In the genomic region with DNA sequence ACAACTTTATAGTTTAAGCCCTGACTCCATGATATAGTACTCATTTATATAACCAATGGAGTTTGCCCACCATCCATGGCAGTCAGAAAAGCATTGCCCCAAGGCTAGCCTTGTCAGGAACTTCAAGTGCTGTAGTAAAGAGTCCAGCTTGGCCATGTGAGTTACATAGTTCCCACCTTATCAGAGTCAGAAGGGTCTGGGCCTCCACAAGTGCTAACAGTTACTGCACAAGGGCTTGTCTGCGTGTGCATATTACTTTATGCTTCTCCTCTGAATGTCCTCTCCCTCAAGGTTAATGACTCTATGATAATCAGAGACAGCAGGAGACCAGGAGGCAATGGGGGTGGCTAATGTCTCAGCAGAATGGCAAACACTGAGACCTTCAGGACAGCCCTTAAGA, we compare ENCODE assay signal across 27 mouse cellular contexts.
DNase-seq lines count a peak whose midpoint lies in the region; ATAC-seq and TF ChIP-seq lines count a peak whose summit lies in the region.
"Had no signal": no experiment of that assay in that cellular context is flagged by ENCODE, and none has a peak within 500 bp of the region (broad histone marks: within the 10 kb centered on the region; RNA-seq: fewer than 3 reads in every experiment).

No protein-coding gene starts in this region.

- intact Hi-C loops in heart, postnatal 10 days (cut with DNase I): no loop called here

- WGBS in heart, embryonic 11.5 days (ENCODE audit: insufficient replicate concordance): 61% methylated on average over 1 of the region's 1 CpGs
- WGBS in heart, embryonic 14.5 days: 29% methylated on average over 1 of the region's 1 CpGs
- WGBS in heart, postnatal 0 days: 36% methylated on average over 1 of the region's 1 CpGs
- 42% methylated on average over 1 of the region's 1 CpGs for WGBS in heart, embryonic 10.5 days

- peak; percentile 63; the same call in 1 of the 2 replicates for ATAC-seq in heart, embryonic 11.5 days (replicated peaks; ENCODE audit: insufficient number of reproducible peaks, low FRiP score, low TSS enrichment)
- ATAC-seq in heart, embryonic 14.5 days (ENCODE audit: insufficient number of reproducible peaks, insufficient read depth, low FRiP score, low read depth): peak; percentile 56; the same call in 1 of the 2 replicates
- ATAC-seq in heart, postnatal 0 days (ENCODE audit: insufficient read depth, low read depth): peak; percentile 70
- ATAC-seq: activated CD4-positive, CD25-positive, alpha-beta regulatory T cell, adult 4 months; forebrain, embryonic 15.5 days; hindbrain, embryonic 16.5 days had no signal

- no peak overlapping the region for H3K27ac ChIP-seq in heart, embryonic 11.5 days (ENCODE audit: low read depth, low read length)
- H3K27ac ChIP-seq in heart, embryonic 14.5 days (replicated peaks in 1 of 2; ENCODE audit: control insufficient read depth in 1 of 2, insufficient read depth in 1 of 2, low read depth in 2 of 2, low read length in 2 of 2): peak overlapping the region in 1 of 2 experiments; percentile 53; a peak in 2 of 4 replicates
- H3K27ac ChIP-seq in heart, postnatal 0 days (ENCODE audit: low read depth): no peak overlapping the region
- no peak overlapping the region for H3K27ac ChIP-seq in heart, embryonic 10.5 days
- H3K27ac ChIP-seq: embryonic facial prominence, embryonic 10.5 days; embryonic facial prominence, embryonic 13.5 days; forebrain, embryonic 12.5 days; forebrain, embryonic 15.5 days; hindbrain, embryonic 10.5 days; hindbrain, embryonic 13.5 days had no signal

- DNase-seq in heart, postnatal 10 days: no peak
- no peak for DNase-seq in heart, adult 8-10 months (ENCODE audit: low spot score)
- DNase-seq in heart, postnatal 0 days (ENCODE audit: low spot score): no peak
- DNase-seq in heart, embryonic 10.5 days (ENCODE audit: low spot score): no peak
- DNase-seq in gastrocnemius, postnatal 4 days (ENCODE audit: low spot score in 2 of 2): no peak
- DNase-seq: adrenal gland, adult 8-10 months; adrenal gland, postnatal 25 days; cerebellum, adult 11-12 months; cerebellum, adult 8-10 months; cerebellum, postnatal 10 days; cerebellum, postnatal 36 days; embryo, embryonic 11 days; gastrocnemius, postnatal 25 days; heart, postnatal 14 days; kidney, adult 11 months; kidney, adult 8-10 months had no signal

- no peaks in the 10 kb centered on the region for H3K27me3 ChIP-seq in heart, embryonic 11.5 days (ENCODE audit: control insufficient read depth, insufficient read depth, low read length)
- no peaks in the 10 kb centered on the region for H3K27me3 ChIP-seq in heart, embryonic 14.5 days (ENCODE audit: control insufficient read depth, insufficient read depth, low read length)
- no peaks in the 10 kb centered on the region for H3K27me3 ChIP-seq in heart, postnatal 0 days (ENCODE audit: control insufficient read depth, insufficient read depth, low read length)
- no peaks in the 10 kb centered on the region for H3K27me3 ChIP-seq in heart, embryonic 10.5 days (ENCODE audit: insufficient read depth, poor library complexity, severe bottlenecking)
- H3K27me3 ChIP-seq: embryonic facial prominence, embryonic 13.5 days; forebrain, embryonic 12.5 days; forebrain, embryonic 15.5 days; hindbrain, embryonic 13.5 days had no signal

- H3K4me1 ChIP-seq in heart, embryonic 11.5 days (ENCODE audit: control insufficient read depth, insufficient read depth, low read length): no peaks in the 10 kb centered on the region
- peaks cover 0 to 3% of the 10 kb centered on the region in 2 experiments; a peak in 1 of 4 replicates for H3K4me1 ChIP-seq in heart, embryonic 14.5 days (ENCODE audit: control insufficient read depth in 2 of 2, insufficient read depth in 2 of 2, low read length in 2 of 2)
- no peaks in the 10 kb centered on the region for H3K4me1 ChIP-seq in heart, postnatal 0 days (ENCODE audit: control insufficient read depth, insufficient read depth)
- H3K4me1 ChIP-seq in heart, embryonic 10.5 days: 0 out of 2 replicates have a peak, but pooled peaks cover 4% of the 10 kb centered on the region
- H3K4me1 ChIP-seq: embryonic facial prominence, embryonic 10.5 days; embryonic facial prominence, embryonic 13.5 days; forebrain, embryonic 12.5 days; forebrain, embryonic 15.5 days; hindbrain, embryonic 10.5 days; hindbrain, embryonic 13.5 days had no signal

- H3K4me3 ChIP-seq in heart, embryonic 11.5 days (ENCODE audit: low read depth, low read length): no peak overlapping the region
- no peak overlapping the region for H3K4me3 ChIP-seq in heart, embryonic 14.5 days (ENCODE audit: control insufficient read depth in 1 of 2, insufficient read depth in 1 of 2, low read depth in 1 of 2, low read length in 2 of 2)
- no peak overlapping the region for H3K4me3 ChIP-seq in heart, postnatal 0 days (ENCODE audit: low read depth, low read length)
- no peak overlapping the region for H3K4me3 ChIP-seq in heart, embryonic 10.5 days
- H3K4me3 ChIP-seq: embryonic facial prominence, embryonic 10.5 days; embryonic facial prominence, embryonic 13.5 days; erythroblast, embryonic 14.5 days; forebrain, embryonic 12.5 days; forebrain, embryonic 15.5 days; hindbrain, embryonic 10.5 days; hindbrain, embryonic 13.5 days had no signal

- H3K9me3 ChIP-seq in heart, embryonic 11.5 days (replicated peaks; ENCODE audit: control insufficient read depth, low read length): no peaks in the 10 kb centered on the region
- no peaks in the 10 kb centered on the region for H3K9me3 ChIP-seq in heart, embryonic 14.5 days (ENCODE audit: control insufficient read depth, low read length)
- no peaks in the 10 kb centered on the region for H3K9me3 ChIP-seq in heart, postnatal 0 days (replicated peaks; ENCODE audit: control insufficient read depth, low read length)
- no peaks in the 10 kb centered on the region for H3K9me3 ChIP-seq in heart, embryonic 10.5 days
- H3K9me3 ChIP-seq: embryonic facial prominence, embryonic 10.5 days; embryonic facial prominence, embryonic 13.5 days; forebrain, embryonic 12.5 days; forebrain, embryonic 15.5 days; hindbrain, embryonic 10.5 days; hindbrain, embryonic 13.5 days had no signal

- H3K36me3 ChIP-seq in heart, embryonic 11.5 days (ENCODE audit: control insufficient read depth, insufficient read depth, low read length): no peaks in the 10 kb centered on the region
- no peaks in the 10 kb centered on the region for H3K36me3 ChIP-seq in heart, embryonic 14.5 days (ENCODE audit: control insufficient read depth, insufficient read depth, low read length)
- 0 out of 2 replicates have a peak, but pooled peaks cover 6% of the 10 kb centered on the region for H3K36me3 ChIP-seq in heart, postnatal 0 days (replicated peaks; ENCODE audit: control insufficient read depth, insufficient read depth, low read length)
- H3K36me3 ChIP-seq in heart, embryonic 10.5 days: 0 out of 2 replicates have a peak, but pooled peaks cover 4% of the 10 kb centered on the region
- H3K36me3 ChIP-seq: forebrain, embryonic 12.5 days; forebrain, embryonic 15.5 days had no signal

- TF ChIP-seq EP300 in heart, postnatal 0 days (IDR thresholded peaks at IDR 0.05; ENCODE audit: low read depth): no peak

- no peak overlapping the region for H3K9ac ChIP-seq in heart, embryonic 11.5 days (ENCODE audit: low read depth, low read length)
- H3K9ac ChIP-seq in heart, embryonic 14.5 days (ENCODE audit: low read length): no peak overlapping the region
- H3K9ac ChIP-seq in heart, postnatal 0 days (replicated peaks; ENCODE audit: low read depth, low read length): no peak overlapping the region
- H3K9ac ChIP-seq: embryonic facial prominence, embryonic 13.5 days; forebrain, embryonic 12.5 days; forebrain, embryonic 15.5 days; hindbrain, embryonic 13.5 days had no signal

- TF ChIP-seq CTCF in heart, postnatal 0 days (IDR thresholded peaks at IDR 0.05; ENCODE audit: low read depth): no peak

- no peak overlapping the region for H3K4me2 ChIP-seq in heart, embryonic 11.5 days
- no peak overlapping the region for H3K4me2 ChIP-seq in heart, embryonic 14.5 days (ENCODE audit: low read length)
- no peak overlapping the region for H3K4me2 ChIP-seq in heart, postnatal 0 days (ENCODE audit: low read depth, low read length)
- H3K4me2 ChIP-seq: embryonic facial prominence, embryonic 13.5 days; forebrain, embryonic 12.5 days; forebrain, embryonic 15.5 days; hindbrain, embryonic 13.5 days had no signal
